Mouse (Mus musculus) heart, embryonic 10.5 days (tissue): ENCODE measurements around the gene Cyp2j9. TPM values are rescaled to one million over a fixed set of nuclear protein-coding genes. Genes with fewer than 3 reads are reported as not detected.
"Not testable (repeated sequence)": the region's sequence is repeated elsewhere in the genome, so short reads cannot be mapped to it uniquely, and the experiment has no call there.

Experiments
- DNase-seq: peaks from one replicate; pipeline ENCODE4 v3.0.0-alpha.2; 2017; ENCODE audit warnings: low spot score
- H3K27ac ChIP-seq: fragments of 300-500 bp; sonication (generic); 2 replicates; pipeline ENCODE4 v1.5.1; 2016; ENCODE audit warnings: mild to moderate bottlenecking
- H3K27me3 ChIP-seq: fragments of 300-500 bp; sonication (generic); 2 replicates; pipeline ENCODE4 v1.6.1; 2016; ENCODE audit warnings: mild to moderate bottlenecking; ENCODE audit not compliant: poor library complexity, insufficient read depth, severe bottlenecking
- H3K36me3 ChIP-seq: fragments of 300-500 bp; sonication (generic); 2 replicates; pipeline ENCODE4 v1.6.1; 2016; ENCODE audit warnings: mild to moderate bottlenecking, moderate library complexity
- H3K4me1 ChIP-seq: fragments of 300-500 bp; sonication (generic); 2 replicates; pipeline ENCODE4 v1.6.1; 2016; ENCODE audit warnings: mild to moderate bottlenecking
- H3K4me3 ChIP-seq: fragments of 300-500 bp; sonication (generic); 2 replicates; pipeline ENCODE4 v1.5.1; 2016; ENCODE audit warnings: mild to moderate bottlenecking, moderate library complexity
- H3K9me3 ChIP-seq: fragments of 300-500 bp; sonication (generic); 2 replicates; pipeline ENCODE4 v1.6.1; 2016; ENCODE audit warnings: mild to moderate bottlenecking, moderate library complexity
- WGBS: fragments of 180-500 bp; shearing (Covaris S2); methylation state at CpG from one replicate; pipeline ENCODE4 v1.1.7; 2016; 5-methylcytosine and 5-hydroxymethylcytosine counted together
- polyA plus RNA-seq: library from polyadenylated mRNA; unstranded; fragments of >200 nt; fragmentation: Nextera tagmentation; extraction: Ambion mirVana; gene quantifications from 2 replicates; pipeline ENCODE4 v1.2.1, GENCODE M21; 2016

The Cyp2j9 gene
- 0.30 and 0.65 TPM in 2 replicates for polyA plus RNA-seq

DNA sequence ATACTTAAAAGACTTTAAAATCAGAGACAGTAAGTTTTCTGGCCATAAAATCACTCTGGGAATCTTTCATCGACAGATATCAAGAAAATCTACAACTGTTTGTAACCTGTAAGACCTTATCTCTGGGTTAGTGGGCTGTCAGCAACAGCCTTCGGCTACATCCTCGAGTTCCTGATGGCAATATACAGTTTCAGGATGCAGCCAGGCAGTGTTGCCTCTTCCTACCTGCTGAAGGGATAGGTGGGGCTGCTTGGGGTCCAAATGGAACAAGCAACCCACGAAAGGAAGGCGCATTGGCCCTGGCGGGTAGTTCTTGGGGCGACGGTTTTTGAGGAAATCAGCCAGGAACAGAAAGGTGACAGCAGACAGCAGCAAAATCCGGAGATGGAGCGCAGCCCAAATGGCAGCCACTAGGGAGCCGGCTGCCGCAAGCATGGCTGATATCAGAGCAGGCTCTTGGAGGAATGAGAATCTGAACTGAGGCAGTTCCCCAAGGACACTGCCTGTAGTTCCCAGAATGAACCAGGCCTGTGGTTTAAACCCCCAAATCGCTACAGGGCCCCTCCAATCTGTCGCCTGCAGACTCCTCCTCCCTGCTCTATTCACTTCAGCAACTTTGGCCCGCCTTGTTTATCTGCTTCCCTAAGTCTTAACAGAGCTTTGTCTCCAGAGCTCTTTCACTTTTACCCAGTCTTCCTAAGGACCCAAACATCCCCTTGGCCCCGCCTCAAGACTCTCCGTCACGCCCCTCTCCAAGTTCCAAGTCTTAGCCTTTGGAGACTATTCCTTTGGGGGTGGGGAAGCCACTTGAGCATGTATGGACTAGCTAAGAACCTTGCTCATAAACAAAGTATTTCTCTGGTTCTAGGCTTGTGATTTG, at the start of gene Cyp2j9:
Gene Cyp2j9, minus strand, starts transcription at position 668 of the 880 bp plus-strand sequence.
- Histone ChIP-seq H3K9me3 (no peaks in the 10 kb centered on the region), H3K4me1 (no peaks in the 10 kb centered on the region), H3K4me3 (peak within 1 kb of the TSS; percentile 53), H3K36me3 (no peaks in the 10 kb centered on the region), H3K27me3 (no peaks in the 10 kb centered on the region), H3K27ac (peak within 1 kb of the TSS; percentile 69; the same call in 1 of the 2 replicates)
- peak; percentile 76 for DNase-seq
- WGBS, result 2% methylated on average over 18 of the region's 18 CpGs

DNA sequence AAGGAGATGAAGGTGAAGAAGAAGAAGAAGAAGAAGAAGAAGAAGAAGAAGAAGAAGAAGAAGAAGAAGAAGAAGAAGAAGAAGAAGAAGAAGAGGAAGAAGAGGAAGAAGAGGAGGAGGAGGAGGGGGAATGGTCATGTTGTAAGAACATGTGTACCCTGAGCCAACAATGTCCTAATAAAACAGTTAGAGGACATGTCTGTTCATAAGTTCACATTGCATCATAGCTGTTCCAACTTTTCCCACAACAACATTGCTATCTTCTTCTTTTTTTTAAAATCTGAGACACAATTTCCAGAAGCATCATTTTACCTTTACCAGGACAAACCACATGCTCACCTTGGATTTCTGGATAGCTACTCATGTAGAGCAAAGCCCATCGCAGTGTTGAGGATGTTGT, 44.1 kb upstream of the Cyp2j9 start:
- H3K36me3 ChIP-seq, result no peaks in the 10 kb centered on the region
- no peaks in the 10 kb centered on the region for H3K4me1 ChIP-seq
- 76% methylated on average over 1 of the region's 1 CpGs for WGBS
- H3K9me3 ChIP-seq, result no peaks in the 10 kb centered on the region
- H3K4me3 ChIP-seq, result no peak overlapping the region
- DNase-seq, result no peak
- no peaks in the 10 kb centered on the region for H3K27me3 ChIP-seq
- H3K27ac ChIP-seq, result no peak overlapping the region

DNA sequence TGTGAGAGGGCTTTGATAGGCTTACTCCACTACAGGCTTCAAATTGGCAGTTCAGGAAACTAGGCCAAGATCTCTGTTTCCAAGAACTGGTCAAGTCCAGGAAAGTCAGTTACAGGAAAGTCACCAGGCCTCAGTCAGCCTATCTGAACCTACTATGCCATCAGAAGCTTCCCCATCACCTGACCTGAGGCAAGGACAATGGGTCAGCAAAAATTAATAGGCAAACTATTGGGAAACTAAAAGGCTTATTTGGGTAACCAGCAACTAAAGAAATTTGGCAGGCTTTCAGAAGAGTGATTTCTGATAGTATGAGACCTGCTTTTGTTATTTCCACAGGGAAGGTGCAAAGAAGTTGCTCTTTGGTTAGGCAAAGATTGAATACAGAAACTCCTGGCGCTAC, 31.1 kb upstream of the Cyp2j9 start:
- WGBS, result 84% methylated on average over 1 of the region's 1 CpGs
- Histone ChIP-seq H3K9me3 (0 out of 2 replicates have a peak, but pooled peaks cover 4% of the 10 kb centered on the region), H3K36me3 (no peaks in the 10 kb centered on the region), H3K4me1 (no peaks in the 10 kb centered on the region), H3K27me3 (no peaks in the 10 kb centered on the region), H3K27ac (no peak overlapping the region), H3K4me3 (no peak overlapping the region)
- DNase-seq, result no peak

DNA sequence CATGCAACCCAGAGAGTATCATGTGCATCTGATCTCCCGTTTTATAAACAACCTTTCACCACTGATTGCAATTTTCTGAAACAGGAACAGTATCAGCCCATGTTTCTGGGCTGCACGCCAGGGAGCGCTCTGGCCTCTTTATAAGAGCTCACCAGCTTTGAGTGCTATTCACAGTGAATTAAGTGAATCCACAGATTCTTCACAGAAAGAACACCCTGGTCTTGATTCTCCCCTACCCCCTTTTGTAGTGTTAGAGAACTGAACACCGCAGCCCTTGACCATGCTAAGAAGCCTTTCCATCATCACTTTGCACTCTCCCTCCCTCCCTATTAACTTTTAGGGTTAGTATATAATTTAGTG, 393 bp upstream of the Cyp2j9 start:
- WGBS, result 30% methylated on average over 4 of the region's 4 CpGs
- DNase-seq, result no peak
- no peak overlapping the region; the same call in 1 of the 2 replicates for H3K27ac ChIP-seq
- no peaks in the 10 kb centered on the region for H3K27me3 ChIP-seq
- no peaks in the 10 kb centered on the region for H3K9me3 ChIP-seq
- H3K36me3 ChIP-seq, result no peaks in the 10 kb centered on the region
- H3K4me1 ChIP-seq, result no peaks in the 10 kb centered on the region
- peak overlapping the region; percentile 53 for H3K4me3 ChIP-seq

DNA sequence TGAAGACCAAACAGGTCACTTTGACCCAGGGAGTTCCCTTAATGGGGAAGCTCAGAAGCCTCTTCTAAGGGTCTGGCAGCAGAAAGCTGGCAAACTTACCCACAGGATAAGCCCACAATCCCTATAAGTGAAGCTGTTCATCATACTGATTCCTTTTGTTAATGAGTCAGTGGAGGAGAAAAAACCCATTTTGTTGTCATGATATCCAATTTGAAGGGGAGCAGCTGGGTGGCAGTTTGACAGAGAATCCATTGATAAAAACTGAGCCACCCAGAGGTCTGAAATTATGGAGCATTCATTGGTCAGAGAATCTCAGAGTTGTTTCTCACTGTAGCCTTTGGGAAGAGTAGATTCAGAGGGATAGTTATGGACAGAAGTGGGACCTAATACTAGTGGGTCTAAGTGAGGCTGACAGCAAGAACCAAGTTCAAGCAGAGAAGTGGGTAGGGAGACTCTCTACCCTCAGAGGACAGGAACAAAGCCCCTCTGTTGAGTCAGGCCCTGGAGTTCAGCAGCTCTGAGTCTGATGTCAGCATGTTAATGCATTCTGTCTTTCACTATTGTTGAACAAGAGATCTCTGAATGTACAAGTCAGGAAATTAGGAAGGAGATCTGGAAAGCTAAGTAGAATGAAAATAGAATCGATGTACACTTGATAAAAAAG, 9.8 kb downstream of the Cyp2j9 start:
- no peaks in the 10 kb centered on the region for H3K9me3 ChIP-seq
- no peak for DNase-seq
- no peak overlapping the region for H3K4me3 ChIP-seq
- no peaks in the 10 kb centered on the region for H3K36me3 ChIP-seq
- H3K27me3 ChIP-seq, result no peaks in the 10 kb centered on the region
- H3K27ac ChIP-seq, result no peak overlapping the region
- WGBS, result 64% methylated on average over 1 of the region's 1 CpGs
- no peaks in the 10 kb centered on the region for H3K4me1 ChIP-seq

DNA sequence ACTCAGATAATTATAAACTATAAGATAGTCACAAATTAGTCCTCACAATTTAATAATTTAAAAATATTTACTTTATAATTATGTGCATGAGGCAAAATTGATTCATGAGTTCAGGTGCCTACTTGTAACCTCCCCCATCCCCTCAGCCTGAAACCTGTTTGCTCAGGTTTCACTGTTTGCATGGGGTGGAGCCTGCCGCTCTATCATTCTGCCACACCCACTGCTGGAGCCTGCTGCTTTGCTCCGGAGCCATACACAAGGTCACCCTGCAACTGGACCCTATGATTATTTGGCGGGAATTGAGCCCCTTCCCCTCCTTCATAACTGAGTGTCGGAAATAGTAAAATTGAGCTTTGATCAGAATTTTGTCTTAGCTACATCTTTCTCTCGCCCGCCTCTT, 11.0 kb downstream of the Cyp2j9 start:
- H3K4me3 ChIP-seq, H3K9me3 ChIP-seq, H3K27me3 ChIP-seq, DNase-seq, H3K4me1 ChIP-seq, H3K27ac ChIP-seq, H3K36me3 ChIP-seq: not testable (repeated sequence)
- WGBS, result 48% methylated on average over 6 of the region's 6 CpGs

DNA sequence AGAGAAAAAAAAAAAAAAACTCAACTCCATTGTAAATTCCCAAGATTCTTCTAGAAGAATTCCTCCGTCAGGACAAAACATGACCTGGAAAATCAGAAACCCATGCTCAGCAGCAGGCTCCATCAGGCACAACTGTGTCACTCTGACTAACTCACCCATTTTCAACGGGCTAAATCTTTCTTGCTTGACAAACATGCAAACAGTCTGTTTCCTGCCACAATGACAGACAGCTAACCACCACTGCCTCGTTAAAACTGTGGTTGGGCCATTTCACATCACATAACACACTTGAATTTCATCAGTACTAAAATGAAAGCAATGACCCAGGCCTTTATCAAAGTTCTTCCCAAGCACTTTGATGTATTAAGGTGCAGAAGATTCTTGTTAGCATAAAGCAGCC, 21.9 kb downstream of the Cyp2j9 start:
- Histone ChIP-seq H3K27me3 (no peaks in the 10 kb centered on the region), H3K27ac (no peak overlapping the region), H3K4me1 (no peaks in the 10 kb centered on the region), H3K4me3 (no peak overlapping the region), H3K9me3 (no peaks in the 10 kb centered on the region), H3K36me3 (no peaks in the 10 kb centered on the region)
- 55% methylated on average over 3 of the region's 3 CpGs for WGBS
- no peak for DNase-seq

DNA sequence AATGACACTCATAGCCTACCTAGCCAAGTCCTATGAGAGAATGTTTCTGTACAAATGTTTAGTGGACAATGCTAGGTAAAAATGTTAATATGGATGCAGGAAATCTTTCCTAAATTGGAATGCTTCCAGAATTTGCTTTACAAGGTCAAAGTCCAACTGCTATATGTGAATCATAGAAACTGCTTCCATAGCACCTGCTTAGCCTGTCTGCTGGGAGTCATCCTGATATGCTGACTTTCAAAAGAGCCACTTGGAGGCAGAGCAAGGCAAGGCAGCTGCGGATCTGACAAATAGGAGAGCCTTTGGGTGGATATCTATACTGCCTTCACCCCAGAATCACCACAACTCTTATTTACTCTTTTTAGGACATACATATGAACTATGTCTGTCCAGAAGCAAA, 23.4 kb downstream of the Cyp2j9 start:
- no peak for DNase-seq
- Histone ChIP-seq H3K9me3 (no peaks in the 10 kb centered on the region), H3K4me1 (no peaks in the 10 kb centered on the region), H3K27ac (no peak overlapping the region), H3K27me3 (no peaks in the 10 kb centered on the region), H3K4me3 (no peak overlapping the region), H3K36me3 (no peaks in the 10 kb centered on the region)
- WGBS, result 70% methylated on average over 1 of the region's 1 CpGs

DNA sequence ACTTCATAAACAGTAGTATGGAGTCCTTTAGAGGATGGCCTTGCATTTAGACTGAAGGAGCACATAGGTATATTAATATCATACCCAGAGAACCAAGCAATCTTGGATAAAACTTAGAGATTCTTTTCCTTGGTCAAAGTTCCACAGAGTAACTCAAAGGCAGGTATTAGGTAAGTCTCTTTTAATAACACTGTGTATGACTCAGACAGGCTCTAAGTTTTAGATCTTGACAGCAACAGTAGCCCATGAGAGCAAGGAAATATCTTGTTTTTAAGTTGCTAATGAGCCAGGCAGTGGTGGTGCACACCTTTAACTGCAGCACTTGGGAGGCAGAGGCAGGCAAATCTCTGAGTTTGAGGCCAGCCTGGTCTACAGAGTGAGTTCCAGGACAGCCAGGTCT, 25.6 kb downstream of the Cyp2j9 start:
- H3K4me1 ChIP-seq, result no peaks in the 10 kb centered on the region
- H3K9me3 ChIP-seq, result no peaks in the 10 kb centered on the region
- no peak overlapping the region for H3K4me3 ChIP-seq
- H3K27ac ChIP-seq, result no peak overlapping the region
- no peak for DNase-seq
- H3K36me3 ChIP-seq, result no peaks in the 10 kb centered on the region
- H3K27me3 ChIP-seq, result no peaks in the 10 kb centered on the region

DNA sequence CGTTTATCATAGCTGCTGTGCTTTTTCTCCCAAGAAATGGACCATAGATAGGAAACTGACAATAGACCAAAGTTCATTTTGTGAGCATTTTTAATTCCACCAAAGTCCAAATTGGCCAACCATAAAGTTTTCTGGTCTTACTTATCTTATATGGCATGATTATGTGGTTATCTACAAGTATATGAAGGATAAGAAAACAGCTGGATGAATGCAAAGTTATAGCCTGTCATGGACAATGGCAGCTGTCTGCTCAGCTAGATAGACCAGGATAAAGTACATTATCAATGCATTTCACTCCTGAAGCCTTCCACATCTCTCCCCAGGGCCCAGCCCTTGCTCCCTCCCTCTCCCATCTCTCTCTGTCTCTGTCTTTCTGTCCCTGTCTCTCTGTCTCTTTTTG, 30.9 kb downstream of the Cyp2j9 start:
- no peak for DNase-seq
- H3K4me1 ChIP-seq, result no peaks in the 10 kb centered on the region
- H3K27ac ChIP-seq, result no peak overlapping the region
- H3K9me3 ChIP-seq, result no peaks in the 10 kb centered on the region
- H3K27me3 ChIP-seq, result no peaks in the 10 kb centered on the region
- no peak overlapping the region for H3K4me3 ChIP-seq
- 70% methylated on average over 1 of the region's 1 CpGs for WGBS
- H3K36me3 ChIP-seq, result no peaks in the 10 kb centered on the region

DNA sequence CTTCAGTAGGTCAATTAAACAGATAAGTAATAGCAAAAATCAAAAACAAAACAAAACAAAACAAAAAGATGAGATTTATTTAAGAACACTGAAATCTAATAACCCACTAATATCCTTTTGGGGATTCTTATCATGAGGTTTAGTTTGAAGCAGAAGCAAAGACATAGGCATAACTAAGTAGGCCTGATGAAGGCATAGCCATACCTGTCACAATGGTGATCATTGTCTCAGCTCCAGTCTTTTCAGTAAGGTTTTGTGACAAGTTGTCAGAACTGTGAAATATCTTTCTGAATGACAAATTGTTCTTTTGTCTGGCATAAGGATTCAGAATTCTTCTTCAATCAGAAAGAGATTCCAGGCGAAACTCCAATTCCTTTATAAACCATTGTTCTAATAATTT, 31.6 kb downstream of the Cyp2j9 start:
- no peaks in the 10 kb centered on the region for H3K9me3 ChIP-seq
- H3K36me3 ChIP-seq, result no peaks in the 10 kb centered on the region
- WGBS, result 76% methylated on average over 1 of the region's 1 CpGs
- no peaks in the 10 kb centered on the region for H3K4me1 ChIP-seq
- H3K27me3 ChIP-seq, result no peaks in the 10 kb centered on the region
- no peak overlapping the region for H3K4me3 ChIP-seq
- no peak overlapping the region for H3K27ac ChIP-seq
- no peak for DNase-seq

DNA sequence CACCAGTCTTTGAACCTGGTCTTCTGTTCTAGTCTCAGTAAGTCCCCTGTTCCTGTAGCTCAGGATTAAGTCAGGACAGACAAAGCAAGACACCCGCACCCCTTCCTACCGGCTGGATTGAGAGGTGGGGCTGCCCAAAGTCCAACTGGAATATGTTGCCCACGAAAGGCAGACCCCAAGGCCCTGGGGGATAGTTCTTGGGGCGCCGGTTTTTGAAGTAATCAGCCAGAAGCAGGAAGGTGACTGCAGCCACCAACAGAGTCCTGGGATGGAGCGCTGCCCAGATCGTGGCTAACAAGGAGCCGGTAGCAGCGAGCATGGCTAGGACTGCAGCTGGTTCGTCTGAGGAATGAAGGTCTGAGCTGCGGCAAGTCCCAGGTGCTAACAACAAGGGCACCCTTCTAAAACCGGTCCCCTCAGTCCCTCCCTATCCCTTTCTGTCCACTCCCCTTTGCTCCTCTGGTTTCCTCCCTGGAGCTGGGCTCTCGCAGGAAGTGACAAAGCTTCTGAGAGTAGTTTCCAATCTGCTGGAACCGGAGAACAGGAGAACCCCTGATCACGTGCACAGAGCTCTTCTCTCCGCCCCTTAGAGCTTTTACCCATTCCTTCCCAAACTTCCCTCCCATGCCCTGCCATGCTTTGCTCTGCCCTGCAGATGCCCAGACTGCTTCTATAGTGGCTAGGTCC, 38.1 kb downstream of the Cyp2j9 start, which contains the start of gene Cyp2j6:
Gene Cyp2j6, minus strand, starts transcription at position 529 of the 687 bp plus-strand sequence.
- Histone ChIP-seq H3K4me1 (no peaks in the 10 kb centered on the region), H3K36me3 (no peaks in the 10 kb centered on the region), H3K4me3 (peak within 1 kb of the TSS; percentile 64), H3K9me3 (no peaks in the 10 kb centered on the region), H3K27ac (peak within 1 kb of the TSS; percentile 85), H3K27me3 (no peaks in the 10 kb centered on the region)
- DNase-seq, result peak; percentile 83
- under 1% methylated on average over 16 of the region's 16 CpGs for WGBS

DNA sequence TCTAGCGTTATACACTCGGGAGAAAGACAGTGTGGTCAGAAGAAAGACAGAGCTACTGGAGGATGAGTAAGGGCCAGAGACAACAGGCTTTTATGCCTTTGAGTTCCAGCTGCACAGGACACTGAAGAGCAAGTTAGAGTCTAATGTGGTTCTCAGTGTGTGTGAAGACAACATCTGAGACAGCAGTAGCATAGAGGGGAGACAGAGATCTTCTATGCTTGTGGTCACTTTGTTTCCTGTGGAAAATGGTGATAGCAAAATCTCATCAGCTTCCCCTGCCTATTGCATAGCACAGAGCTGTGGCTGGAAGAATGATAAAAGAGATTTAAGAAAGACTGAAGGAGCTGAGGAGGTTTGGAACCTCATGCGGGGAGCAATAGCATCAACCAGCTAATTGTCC, 39.8 kb downstream of the Cyp2j9 start:
- H3K4me3 ChIP-seq, result no peak overlapping the region
- H3K27ac ChIP-seq, result no peak overlapping the region
- no peaks in the 10 kb centered on the region for H3K4me1 ChIP-seq
- 76% methylated on average over 3 of the region's 3 CpGs for WGBS
- DNase-seq, result no peak
- H3K27me3 ChIP-seq, result no peaks in the 10 kb centered on the region
- H3K36me3 ChIP-seq, result no peaks in the 10 kb centered on the region
- H3K9me3 ChIP-seq, result no peaks in the 10 kb centered on the region
